Mouse (Mus musculus) left cerebral cortex, adult 2 months (tissue): ENCODE measurements around the gene Ms4a13. TPM values are rescaled to one million over a fixed set of nuclear protein-coding genes. Genes with fewer than 3 reads are reported as not detected.
"Not testable (repeated sequence)": the region's sequence is repeated elsewhere in the genome, so short reads cannot be mapped to it uniquely, and the experiment has no call there.

Experiments
- DNase-seq, 2 experiments: peaks; one replicate each; pipeline ENCODE4 v3.0.0; 2021 to 2022; ENCODE audit warnings: low spot score in 2 of 2, mixed read lengths in 1 of 2; ENCODE audit errors: extremely low spot score in 1 of 2
- H3K27ac ChIP-seq: fragments of 200-600 bp; 2 replicates; pipeline ENCODE4 v1.8.1; 2022
- H3K4me3 ChIP-seq: fragments of 200-600 bp; 2 replicates; pipeline ENCODE4 v1.8.1; 2022
- CTCF ChIP-seq: fragments of 200-600 bp; IDR thresholded peaks from 2 replicates; pipeline ENCODE4 v1.8.1; 2022; ENCODE audit warnings: antibody characterized with exemption, mild to moderate bottlenecking, moderate library complexity
- intact Hi-C: fragments of 180-260 bp; cut with DNase I; formaldehyde crosslinking; loops from one replicate; pipeline ENCODE4 v1.15.1; 2025
- long read RNA-seq, 2 experiments: library from polyadenylated mRNA; stranded (forward); transcript quantifications; one replicate each; pipeline ENCODE4 v2.0.0; 2021; ENCODE audit warnings: borderline mapping rate in 2 of 2
- total RNA-seq, 2 experiments: library from RNA; stranded (reverse); gene quantifications; 2 replicates each; pipeline ENCODE4 v1.2.3; 2021

Ms4a13 gene
- total RNA-seq: not detected
- long read RNA-seq, experiment 1: 0 reads
- long read RNA-seq, experiment 2: 0 reads

DNA sequence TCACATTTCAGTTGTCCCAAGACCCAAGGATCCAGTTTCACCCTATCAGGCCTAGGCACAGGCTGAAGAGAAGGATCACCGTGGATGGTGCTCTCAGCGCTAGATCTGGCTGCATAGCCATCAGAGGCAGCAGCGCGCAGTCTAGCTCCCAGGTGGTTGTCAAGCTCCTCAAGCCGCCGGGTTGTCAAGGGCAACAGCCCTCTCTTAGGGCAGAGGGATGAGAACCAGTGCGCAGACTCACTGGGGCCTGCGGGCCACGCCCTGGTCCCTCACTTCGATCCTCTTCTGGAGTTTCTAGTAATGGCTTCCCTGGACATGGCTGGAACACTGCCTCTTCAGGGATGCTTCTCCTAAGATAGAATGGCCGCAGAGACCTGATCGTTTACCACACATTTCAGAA lies at the start of gene Ms4a13:
Ms4a13 (minus strand) TSS at position 192 of the 400 bp plus-strand sequence.
- intact Hi-C loops: no loop called here
- TF ChIP-seq CTCF: no peak
- Histone ChIP-seq H3K4me3 (no peak within 1 kb of the TSS), H3K27ac (no peak within 1 kb of the TSS)
- no peak for DNase-seq

GRCm38 (mm10) chr19:11244230-11244629 lies 47.7 kb upstream of the Ms4a13 start:
- no peak for TF ChIP-seq CTCF
- no peak overlapping the region for H3K27ac ChIP-seq
- intact Hi-C loops: no loop called here
- no peak for DNase-seq
- no peak overlapping the region for H3K4me3 ChIP-seq

DNA sequence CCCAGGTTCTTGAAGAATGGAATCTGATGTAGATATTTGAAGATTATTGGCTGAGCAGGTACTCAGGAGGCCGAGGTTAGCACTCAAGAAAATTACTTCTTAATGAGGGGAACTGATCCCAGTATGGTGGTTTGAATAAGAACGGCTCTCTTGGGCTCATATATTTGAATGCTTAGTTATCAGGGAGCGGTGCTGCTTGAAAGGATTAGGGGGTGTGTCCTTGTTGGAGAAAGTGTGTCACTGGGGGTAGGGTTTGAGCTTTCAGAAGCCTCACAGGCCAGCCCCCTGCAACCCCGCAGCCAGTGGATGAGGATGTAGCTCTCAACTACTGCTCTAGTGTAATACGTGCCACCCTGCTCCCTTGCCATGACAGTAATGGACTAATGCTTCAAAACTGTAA lies 46.0 kb upstream of the Ms4a13 start:
- DNase-seq: no peak
- Histone ChIP-seq H3K4me3 (no peak overlapping the region), H3K27ac (no peak overlapping the region)
- TF ChIP-seq CTCF: no peak
- intact Hi-C loops: no loop called here

DNA sequence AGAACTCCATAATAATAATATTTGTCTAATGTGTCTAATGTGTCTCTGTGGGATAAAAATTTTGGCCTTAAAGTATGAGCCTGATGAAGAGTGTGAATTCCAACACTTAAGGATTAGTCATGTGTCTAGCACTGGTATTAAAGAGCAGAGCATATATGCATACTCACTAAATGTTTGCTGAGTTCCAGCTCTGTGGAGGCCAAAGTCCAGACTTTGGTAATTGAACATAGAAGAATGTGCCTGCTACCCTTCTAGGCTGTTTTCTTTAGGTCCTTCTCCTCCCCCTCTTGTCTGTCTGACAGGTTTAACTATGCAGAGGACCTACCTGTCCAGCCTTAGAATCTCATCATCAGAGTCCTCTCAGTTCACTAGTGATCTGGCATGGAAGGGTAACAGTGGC lies 39.3 kb upstream of the Ms4a13 start:
- no peak overlapping the region for H3K27ac ChIP-seq
- no peak for DNase-seq
- no peak overlapping the region for H3K4me3 ChIP-seq
- no peak for TF ChIP-seq CTCF
- intact Hi-C loops: no loop called here

DNA sequence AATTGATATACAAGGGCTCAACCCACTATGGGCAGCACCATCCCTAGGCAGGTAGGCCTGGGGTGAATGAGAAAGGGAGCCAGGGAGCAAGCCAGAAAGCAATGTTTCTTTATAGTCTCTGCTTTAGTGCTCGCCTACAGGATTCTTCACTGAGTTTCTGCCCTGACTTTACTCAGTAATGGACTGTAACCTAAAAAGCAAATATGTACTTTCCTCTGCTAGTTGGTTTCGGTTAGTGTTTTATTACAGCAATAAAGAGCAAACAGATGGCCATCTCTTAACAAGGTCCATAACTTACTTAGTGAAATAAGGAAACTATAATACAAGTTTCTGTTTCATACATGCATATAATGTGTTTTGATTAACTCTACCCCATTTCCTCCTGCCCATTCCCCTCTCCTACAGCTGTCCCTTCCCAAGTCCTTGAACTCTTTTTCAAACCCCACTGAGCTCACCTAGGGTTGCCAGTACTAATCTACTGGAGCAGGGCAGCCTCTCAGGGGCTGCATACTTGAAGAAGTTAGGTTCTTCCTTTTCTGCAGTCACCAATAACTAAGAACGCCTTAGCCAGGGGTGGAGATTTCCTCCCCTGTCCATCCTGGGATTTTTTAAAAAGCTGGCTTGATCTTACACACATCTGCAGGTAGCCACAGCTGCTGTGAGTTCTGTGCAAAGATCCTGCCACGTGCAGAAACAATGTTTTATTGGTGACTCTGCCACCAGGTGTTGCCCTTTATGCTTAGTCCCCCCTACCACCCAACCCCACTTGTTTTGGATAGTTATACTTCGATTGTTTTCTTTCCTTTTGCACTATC lies 38.6 kb upstream of the Ms4a13 start:
- Histone ChIP-seq H3K27ac (no peak overlapping the region), H3K4me3 (no peak overlapping the region)
- TF ChIP-seq CTCF: no peak
- intact Hi-C loops: no loop called here
- no peak for DNase-seq

GRCm38 (mm10) chr19:11234244-11234643 lies 37.7 kb upstream of the Ms4a13 start:
- Histone ChIP-seq H3K27ac (no peak overlapping the region), H3K4me3 (no peak overlapping the region)
- no peak for DNase-seq
- intact Hi-C loops: no loop called here
- TF ChIP-seq CTCF: no peak

DNA sequence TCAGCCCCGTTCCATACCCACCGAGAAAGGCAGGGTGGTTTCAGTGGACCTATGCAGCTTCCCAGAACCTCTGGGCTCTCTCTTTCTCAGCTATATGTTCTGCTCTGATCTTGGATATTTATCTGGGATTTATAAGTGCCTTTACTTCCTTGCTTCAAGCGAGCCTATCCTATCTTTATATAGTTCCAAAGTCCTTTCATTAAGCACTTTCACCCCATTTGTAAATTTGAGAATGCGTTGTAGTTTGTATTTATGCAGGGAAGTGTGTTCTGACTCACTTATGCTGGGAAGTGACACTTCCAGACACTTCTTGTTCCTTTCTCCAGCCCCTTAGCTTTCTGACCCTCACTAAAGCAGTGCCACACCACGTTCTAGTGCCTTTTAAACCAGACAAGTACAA lies 35.8 kb upstream of the Ms4a13 start, which contains the start of gene Ms4a12:
Ms4a12 (minus strand) TSS at position 101 of the 400 bp plus-strand sequence.
- no peak within 1 kb of the TSS for H3K27ac ChIP-seq
- no peak for TF ChIP-seq CTCF
- intact Hi-C loops: no loop called here
- no peak for DNase-seq
- H3K4me3 ChIP-seq: no peak within 1 kb of the TSS

- no peak for TF ChIP-seq CTCF
- Histone ChIP-seq H3K4me3 (no peak overlapping the region), H3K27ac (no peak overlapping the region)
- no peak for DNase-seq
- intact Hi-C loops: no loop called here
Observed at GRCm38 (mm10) chr19:11192552-11192951, 4.0 kb downstream of the Ms4a13 start.

- no peak overlapping the region for H3K27ac ChIP-seq
- TF ChIP-seq CTCF: peak; percentile 33
- DNase-seq: no peak
- intact Hi-C loops: no loop called here
- H3K4me3 ChIP-seq: no peak overlapping the region
Observed at GRCm38 (mm10) chr19:11184121-11184520, 12.4 kb downstream of the Ms4a13 start.

GRCm38 (mm10) chr19:11177464-11177863 lies 19.1 kb downstream of the Ms4a13 start:
- no peak for TF ChIP-seq CTCF
- Histone ChIP-seq H3K4me3 (no peak overlapping the region), H3K27ac (no peak overlapping the region)
- intact Hi-C loops: no loop called here
- no peak for DNase-seq

GRCm38 (mm10) chr19:11165172-11165571 lies 31.4 kb downstream of the Ms4a13 start, which contains the start of gene 1700025F22Rik:
TSS of gene 1700025F22Rik (minus strand) at chr19:11165320.
- no peak; the same call in 1 of the 2 replicates for TF ChIP-seq CTCF
- no peak within 1 kb of the TSS for H3K27ac ChIP-seq
- intact Hi-C loops: no loop called here
- DNase-seq: no peak
- H3K4me3 ChIP-seq: no peak within 1 kb of the TSS

DNA sequence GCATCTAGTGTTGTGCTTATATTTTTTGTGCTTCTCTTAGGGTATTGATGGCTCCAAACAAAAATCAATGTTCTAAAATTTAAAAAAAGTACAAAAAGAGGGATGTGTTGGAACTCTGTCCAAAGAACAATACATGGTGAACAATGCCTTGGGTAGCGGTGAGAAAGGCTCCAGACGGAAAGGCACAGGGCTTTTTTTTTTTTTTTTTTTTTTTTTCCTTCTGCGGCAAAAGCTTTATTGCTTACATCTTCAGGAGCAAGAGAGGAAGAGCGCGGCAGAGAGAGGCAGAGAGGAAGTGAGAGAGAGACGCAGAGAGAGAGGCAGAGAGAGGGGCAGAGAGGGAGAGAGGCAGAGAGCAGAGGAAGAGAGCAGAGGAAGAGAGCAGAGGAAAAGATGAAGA lies 38.6 kb downstream of the Ms4a13 start:
- intact Hi-C loops, H3K4me3 ChIP-seq, H3K27ac ChIP-seq, DNase-seq: not testable (repeated sequence)

- no peak overlapping the region for H3K27ac ChIP-seq
- TF ChIP-seq CTCF: no peak
- H3K4me3 ChIP-seq: no peak overlapping the region
- DNase-seq: no peak
- intact Hi-C loops: no loop called here
Observed at GRCm38 (mm10) chr19:11135336-11135735, 61.2 kb downstream of the Ms4a13 start.
